Mouse (Mus musculus) frontal cortex, postnatal 10 days (tissue): ENCODE measurements around the gene Frmd4a.

ENCODE experiments used
- DNase-seq, 2 experiments: peaks; one replicate each; pipeline ENCODE4 v3.0.0; 2022; ENCODE audit warnings: low spot score in 2 of 2, mixed read lengths in 1 of 2

The Frmd4a gene

GRCm38 (mm10) chr2:4439909-4440308 is 422.4 kb downstream of the Frmd4a start:
- DNase-seq = no peak

- no peak for DNase-seq
Observed at GRCm38 (mm10) chr2:4441840-4442239, 424.3 kb downstream of the Frmd4a start.

GRCm38 (mm10) chr2:4444740-4445139 is 427.2 kb downstream of the Frmd4a start:
- DNase-seq = no peak

GRCm38 (mm10) chr2:4445629-4446400 is 428.3 kb downstream of the Frmd4a start:
- DNase-seq = no peak

- DNase-seq = no peak
Observed at GRCm38 (mm10) chr2:4449860-4450480, 432.5 kb downstream of the Frmd4a start.

- DNase-seq = no peak
Observed at GRCm38 (mm10) chr2:4452590-4453400, 435.3 kb downstream of the Frmd4a start.

GRCm38 (mm10) chr2:4455097-4456025 is 437.8 kb downstream of the Frmd4a start:
- no peak for DNase-seq

- no peak for DNase-seq
Observed at GRCm38 (mm10) chr2:4460897-4461296, 443.4 kb downstream of the Frmd4a start.

- DNase-seq = no peak
Observed at GRCm38 (mm10) chr2:4461514-4461913, 444.0 kb downstream of the Frmd4a start.

GRCm38 (mm10) chr2:4462480-4462879 is 445.0 kb downstream of the Frmd4a start:
- DNase-seq = no peak

GRCm38 (mm10) chr2:4466084-4466483 is 448.6 kb downstream of the Frmd4a start:
- no peak for DNase-seq

- no peak for DNase-seq
Observed at GRCm38 (mm10) chr2:4467314-4467713, 449.8 kb downstream of the Frmd4a start.

- no peak for DNase-seq
Observed at GRCm38 (mm10) chr2:4472760-4473480, 455.4 kb downstream of the Frmd4a start.

- no peak for DNase-seq
Observed at GRCm38 (mm10) chr2:4473866-4474538, 456.5 kb downstream of the Frmd4a start.

- DNase-seq = no peak
Observed at GRCm38 (mm10) chr2:4474539-4474937, 457.0 kb downstream of the Frmd4a start.

GRCm38 (mm10) chr2:4475991-4476390 is 458.5 kb downstream of the Frmd4a start:
- no peak for DNase-seq

- DNase-seq = no peak
Observed at GRCm38 (mm10) chr2:4476608-4477007, 459.1 kb downstream of the Frmd4a start.

- DNase-seq = no peak
Observed at GRCm38 (mm10) chr2:4477311-4477710, 459.8 kb downstream of the Frmd4a start.

GRCm38 (mm10) chr2:4480180-4480579 is 462.7 kb downstream of the Frmd4a start:
- no peak for DNase-seq

GRCm38 (mm10) chr2:4481154-4481553 is 463.6 kb downstream of the Frmd4a start:
- DNase-seq = no peak
